Mouse (Mus musculus) gastrocnemius, postnatal 25 days (tissue): Measurements from ENCODE around the gene Tra2a. TPM values are rescaled to one million over a fixed set of nuclear protein-coding genes. Genes with fewer than 3 reads are reported as not detected.
"Not testable (repeated sequence)": the region's sequence is repeated elsewhere in the genome, so short reads cannot be mapped to it uniquely, and the experiment has no call there.

ENCODE experiments used
- DNase-seq: peaks from one replicate; pipeline ENCODE4 v3.0.0; 2022
- long read RNA-seq, 2 experiments: library from polyadenylated mRNA; stranded (forward); transcript quantifications; one replicate each; pipeline ENCODE4 v2.0.0; 2021
- total RNA-seq, 2 experiments: library from RNA; stranded (reverse); gene quantifications; 1 replicate in 1 of 2; 2 replicates in 1 of 2; pipeline ENCODE4 v1.2.3; 2021

The Tra2a gene
- 10 to 100 TPM; 15.8 to 18.6 TPM for total RNA-seq
- long read RNA-seq, experiment 1, partial matches to known transcripts, result 0 of 1 reads
- long read RNA-seq, experiment 1, other reads (novel, unspliced or antisense), result 1 of 1 reads
- long read RNA-seq, experiment 2, partial matches to known transcripts, result 2 of 2 reads
- long read RNA-seq, experiment 2, other reads (novel, unspliced or antisense), result 0 of 2 reads

DNA sequence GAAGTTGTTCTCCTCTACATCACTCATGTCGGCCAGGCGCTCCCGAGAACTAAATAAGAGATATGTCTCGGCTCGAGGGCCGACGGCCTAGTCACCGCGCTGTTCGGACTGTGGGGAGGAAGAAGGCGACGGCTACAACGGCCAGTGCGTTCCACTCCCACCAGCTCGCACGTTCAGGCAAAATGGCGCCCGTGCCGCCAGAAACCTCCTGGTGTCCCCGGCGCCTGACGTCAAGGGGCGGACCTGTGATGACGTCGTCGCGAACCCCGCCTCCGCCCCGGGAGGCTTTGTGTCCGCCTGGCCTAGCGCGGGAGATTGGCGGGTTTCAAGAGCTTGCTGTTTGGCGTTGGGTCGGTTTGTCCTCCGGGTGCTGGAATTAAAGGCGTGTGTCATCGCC, at the start of gene Tra2a:
Gene Tra2a (minus strand): TSS at position 187 of the 397 bp plus-strand sequence.
- peak; percentile 94 for DNase-seq

DNA sequence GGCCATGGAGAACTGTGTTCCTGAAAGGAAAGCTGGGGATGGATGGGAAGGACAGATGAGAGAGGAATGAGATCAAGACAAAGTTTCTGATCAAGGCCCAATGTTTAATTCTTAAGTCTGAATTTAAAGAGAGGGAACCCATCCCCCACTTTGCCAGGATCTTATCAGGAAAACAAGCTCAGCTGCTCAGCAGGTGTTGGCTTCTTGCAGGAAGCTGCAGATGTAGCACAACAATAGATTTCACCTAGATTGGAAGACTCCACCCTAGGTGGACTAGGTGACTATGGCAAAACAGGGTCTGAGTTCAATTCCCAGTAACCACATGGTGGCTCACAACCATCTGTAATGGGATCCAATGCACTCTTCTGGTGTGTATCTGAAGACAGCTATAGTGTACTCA, 34.5 kb upstream of the Tra2a start:
- DNase-seq, result no peak

DNA sequence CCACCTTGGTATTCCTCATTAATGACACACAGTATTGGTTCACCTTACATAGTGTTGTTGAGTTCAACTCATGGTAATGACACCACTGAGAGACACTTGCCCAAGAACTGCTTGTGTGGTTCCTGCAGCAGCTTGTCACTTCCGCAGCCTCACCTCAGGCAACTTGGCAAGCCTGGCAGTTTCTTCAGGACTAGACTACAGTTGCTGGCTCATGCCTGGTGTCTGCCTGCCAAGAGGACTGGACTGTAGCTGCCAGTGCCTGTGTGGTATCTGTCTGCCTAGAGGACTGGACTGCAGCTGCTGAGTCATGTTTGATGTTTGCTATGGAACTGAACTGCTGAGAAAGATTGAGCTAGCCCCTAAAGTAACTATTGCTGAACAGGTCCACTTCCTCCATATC, 18.3 kb upstream of the Tra2a start:
- peak; percentile 67 for DNase-seq

DNA sequence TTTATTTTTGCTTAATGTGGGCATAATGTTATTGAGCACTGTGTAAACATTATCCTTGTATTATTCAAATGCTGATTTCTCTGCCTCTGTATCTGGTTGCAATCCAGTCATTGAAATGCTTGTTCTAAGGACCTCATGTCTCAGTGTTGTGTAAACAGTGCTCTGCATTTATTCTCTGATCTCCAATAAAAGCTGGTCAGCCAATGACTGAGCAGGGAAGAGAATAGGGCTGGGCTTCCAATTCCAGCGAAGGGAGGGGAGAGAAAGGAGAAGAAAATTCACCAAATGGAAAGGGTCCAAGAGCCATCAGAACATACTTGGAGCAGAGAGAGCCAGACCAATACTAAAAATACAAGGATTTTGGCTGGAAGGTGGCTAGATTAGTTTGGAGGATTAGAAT, 17.1 kb upstream of the Tra2a start:
- no peak for DNase-seq

DNA sequence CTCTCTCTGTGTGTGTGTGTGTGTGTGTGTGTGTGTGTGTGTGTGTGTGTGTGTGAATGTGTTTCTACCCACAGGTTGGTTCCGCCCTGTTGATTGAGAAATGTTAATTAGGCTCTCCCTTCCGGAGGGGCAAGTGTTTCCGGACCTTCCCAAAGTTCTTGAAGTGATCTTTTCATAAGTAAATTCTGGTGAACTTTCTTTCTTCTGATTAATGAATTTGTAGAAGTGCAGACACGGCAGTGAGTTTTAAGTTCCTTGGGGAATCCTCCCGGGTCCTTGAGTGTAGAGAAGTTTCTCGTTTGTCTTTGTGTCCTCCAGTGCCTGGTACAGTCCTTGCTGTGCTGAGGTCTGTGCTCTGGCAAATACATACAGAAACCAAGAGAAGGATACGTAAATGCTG, 11.5 kb upstream of the Tra2a start:
- no peak for DNase-seq

DNA sequence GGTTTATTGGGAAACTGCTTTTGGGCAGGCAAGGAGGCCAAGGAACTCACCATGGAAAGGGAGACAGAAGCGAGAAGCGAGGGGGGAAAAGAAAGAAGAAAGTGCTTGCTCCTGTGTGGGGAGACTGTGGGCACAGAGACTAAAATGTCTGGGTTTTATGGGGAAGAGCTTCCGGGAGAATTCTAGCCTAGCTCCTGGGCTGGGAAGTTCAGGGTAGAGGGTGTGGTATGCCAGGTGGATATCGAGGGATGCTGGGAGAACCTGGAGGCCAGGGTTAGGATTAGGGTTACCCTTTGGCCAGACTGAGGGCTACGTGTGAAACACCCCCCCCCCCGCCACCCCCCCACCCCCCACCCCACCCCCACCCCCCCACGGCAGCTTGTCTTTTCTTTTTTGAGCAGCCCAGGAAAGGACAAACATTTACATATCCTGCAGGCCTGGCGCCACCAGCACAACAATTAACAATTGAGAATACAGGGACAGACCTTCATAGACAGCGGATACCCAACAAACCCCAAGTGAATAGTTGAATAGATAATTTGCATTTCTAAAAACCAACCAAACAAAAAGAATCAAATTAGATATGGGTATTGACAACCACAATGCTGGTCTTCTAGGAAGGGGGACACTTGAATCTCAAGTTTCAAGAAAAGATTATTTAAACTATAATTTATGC, 10.7 kb upstream of the Tra2a start:
- DNase-seq, result no peak

DNA sequence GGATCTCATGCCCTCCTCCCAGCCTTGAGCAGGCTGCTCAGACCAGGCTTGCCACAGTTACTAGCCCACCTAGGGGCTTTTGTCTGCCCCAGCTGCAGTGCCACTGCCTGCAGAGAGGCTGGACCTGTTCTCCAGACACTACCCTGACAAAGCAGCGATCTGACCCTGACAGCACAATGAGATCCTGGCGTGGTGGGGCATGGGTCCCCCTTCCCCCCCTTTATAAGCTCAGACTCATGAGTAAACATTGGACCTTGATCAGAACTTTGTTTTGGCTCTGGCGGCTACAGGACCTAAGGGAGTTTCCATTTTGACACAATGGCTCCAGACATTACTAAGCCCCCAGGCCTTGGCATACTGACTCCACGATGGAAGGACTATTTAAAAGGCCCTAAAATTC, 10.1 kb upstream of the Tra2a start:
- DNase-seq, result no peak

DNA sequence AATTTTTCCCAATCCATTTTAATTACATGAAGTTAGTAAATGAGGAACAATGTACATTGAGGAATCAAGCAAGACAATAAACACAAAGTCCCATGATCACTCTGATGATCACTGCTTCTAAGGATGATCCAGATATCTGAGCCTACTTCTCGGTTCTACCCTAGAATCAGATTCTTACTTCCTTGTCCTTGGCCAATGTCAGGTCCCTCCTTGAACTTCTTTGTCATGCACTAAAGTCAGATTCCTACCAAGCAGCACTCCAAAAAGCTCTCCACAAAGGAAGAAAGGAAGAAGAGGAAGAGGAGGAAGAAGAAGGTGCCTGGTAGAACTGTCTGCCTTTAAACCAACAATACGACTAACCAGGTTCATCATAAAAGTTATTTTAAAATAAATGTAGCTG, 9.0 kb upstream of the Tra2a start:
- no peak for DNase-seq

DNA sequence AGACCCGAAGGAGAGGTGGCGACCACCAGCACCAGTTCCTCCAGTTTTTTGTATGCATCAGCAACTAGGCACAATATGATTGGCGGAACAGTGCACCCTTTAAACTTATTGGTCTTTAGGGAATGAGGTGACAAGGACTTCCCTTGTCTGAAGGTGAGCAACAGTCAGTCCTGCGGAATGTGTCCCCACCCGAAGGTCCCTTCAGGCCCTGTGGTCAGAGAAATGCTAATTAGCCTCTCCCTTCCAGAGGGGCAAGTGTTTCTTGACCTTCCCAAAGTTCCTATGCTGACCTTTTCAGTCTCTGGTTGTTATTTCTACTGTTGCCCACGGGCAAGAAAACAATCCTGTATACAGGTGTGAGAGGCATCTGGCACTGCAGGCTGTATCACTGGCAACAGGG, 8.0 kb upstream of the Tra2a start:
- DNase-seq, result no peak

DNA sequence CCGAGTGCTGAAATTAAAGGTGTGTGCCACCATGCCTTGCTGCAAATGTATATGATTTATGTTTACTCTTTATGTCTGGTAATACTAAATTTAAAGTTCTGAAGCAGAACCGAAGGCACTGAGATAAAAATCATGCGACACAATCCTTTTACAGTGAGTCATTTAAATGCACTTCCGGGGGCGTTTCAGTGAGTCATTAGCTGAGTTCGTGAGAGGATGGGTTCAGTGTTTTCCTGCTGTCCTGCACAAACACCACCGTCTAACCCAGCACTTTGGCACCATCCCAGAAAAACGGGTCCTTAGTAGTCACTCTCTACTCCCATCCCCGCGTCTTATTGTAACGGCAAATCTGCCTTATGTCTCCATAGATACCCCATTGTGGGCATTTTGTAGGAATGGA, 6.1 kb upstream of the Tra2a start:
- no peak for DNase-seq

DNA sequence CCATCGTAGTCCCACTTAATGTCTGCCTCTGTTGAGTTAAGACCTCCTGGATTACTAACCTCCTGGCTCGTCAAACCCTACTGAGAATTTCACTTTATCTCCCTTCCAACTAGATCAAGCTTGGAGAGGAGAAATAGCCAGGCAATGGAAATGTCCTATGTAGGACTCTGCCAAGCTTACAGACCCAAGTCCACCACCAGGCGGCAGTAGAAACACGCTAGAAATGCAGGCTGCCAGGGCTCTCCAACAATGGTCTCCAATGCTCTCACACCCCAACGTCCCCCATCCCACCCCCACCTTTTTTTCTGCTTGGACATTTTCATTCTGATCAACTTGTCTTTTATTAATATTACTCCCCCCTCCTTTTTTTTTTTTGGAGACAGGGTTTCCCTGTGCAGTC, 5.4 kb upstream of the Tra2a start:
- DNase-seq, result peak; percentile 48

DNA sequence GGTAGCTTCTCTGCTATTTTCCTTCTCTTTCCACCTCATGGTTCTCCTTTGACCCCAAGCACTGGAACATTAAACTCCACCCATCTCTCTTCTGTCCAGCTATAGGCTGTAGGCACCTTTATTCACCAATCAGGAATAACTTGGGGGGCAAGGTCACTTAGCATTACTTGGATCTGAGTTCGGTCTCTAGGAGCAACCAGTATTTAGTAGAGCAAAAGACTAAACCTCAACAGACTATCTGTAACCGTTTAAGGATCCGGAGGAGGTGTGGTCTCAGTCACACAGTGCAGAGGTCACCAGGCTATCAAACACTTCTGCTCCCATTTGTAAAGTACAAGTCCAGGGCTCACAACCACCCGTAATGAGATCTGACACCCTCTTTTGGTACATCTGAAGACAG, 3.9 kb upstream of the Tra2a start:
- no peak for DNase-seq

DNA sequence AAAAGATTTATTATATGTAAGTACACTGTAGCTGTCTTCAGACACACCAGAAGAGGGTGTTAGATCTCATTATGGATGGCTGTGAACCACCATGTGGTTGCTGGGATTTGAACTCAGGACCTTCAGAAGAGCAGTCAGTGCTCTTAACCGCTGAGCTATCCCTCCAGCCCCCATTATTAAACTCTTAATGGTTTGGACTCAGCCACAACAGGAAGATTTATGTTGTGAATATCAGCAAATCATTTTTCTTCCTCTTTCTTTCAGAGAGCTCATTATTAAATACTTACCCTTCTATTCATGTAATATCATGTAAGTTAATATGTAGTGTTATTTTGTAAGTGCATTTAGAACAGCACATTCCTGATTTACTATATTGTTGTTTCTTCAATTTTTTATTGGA, 1.4 kb upstream of the Tra2a start:
- DNase-seq, result not testable (repeated sequence)

DNA sequence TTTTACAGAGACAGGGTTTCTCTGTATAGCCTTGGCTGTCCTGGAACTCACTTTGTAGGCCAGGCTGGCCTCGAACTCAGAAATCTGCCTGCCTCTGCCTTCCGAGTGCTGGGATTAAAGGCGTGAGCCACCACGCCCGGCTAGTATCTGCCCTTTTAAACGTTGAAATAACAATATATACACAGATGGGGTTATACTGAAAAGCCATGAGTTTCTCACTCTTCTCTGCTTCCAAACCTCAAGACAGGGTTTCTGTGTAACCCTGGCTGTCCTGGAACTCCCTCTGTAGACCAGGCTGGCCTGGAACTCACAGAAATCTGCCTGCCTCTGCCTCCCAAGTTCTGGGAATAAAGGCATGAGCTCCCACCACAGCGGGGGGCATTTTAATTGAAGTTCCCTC, 613 bp upstream of the Tra2a start:
- DNase-seq, result not testable (repeated sequence)

DNA sequence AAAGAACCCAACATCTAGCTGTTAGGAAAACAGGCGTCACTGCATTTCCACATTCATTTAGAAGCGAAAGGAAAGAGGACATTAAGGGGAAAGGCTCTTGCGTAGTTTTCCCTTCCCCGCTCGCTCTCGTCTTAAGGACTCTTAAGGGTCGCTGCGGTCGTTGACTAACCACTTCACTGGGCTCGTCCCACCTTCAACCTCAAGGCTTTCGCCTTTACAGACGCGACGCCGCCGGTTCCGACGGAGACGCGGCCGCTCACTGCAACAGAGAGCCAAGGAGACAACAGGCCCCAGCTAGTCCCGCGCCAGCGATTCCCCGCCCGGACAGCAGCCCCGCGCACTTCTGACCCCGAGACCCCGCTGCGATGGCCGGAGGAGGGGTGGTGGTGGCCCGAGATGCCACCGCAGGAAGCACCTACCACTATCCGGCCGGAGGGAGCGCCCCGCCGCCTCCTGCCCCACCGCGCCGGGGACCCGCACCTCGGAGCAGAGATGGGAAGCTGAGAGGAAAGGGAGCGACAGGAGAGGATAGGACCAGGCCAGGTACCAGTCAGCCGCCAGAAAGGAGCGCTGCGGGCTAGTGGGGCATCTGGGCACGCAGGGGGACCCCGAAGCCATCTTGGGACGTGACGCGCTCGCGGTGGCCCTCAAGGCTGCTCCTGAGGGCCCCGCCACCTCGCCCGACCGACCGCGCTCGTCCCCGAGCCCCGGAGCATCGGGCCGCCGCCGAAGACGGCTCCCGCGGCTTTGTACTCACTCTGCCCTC, 569 bp downstream of the Tra2a start:
- DNase-seq, result no peak

DNA sequence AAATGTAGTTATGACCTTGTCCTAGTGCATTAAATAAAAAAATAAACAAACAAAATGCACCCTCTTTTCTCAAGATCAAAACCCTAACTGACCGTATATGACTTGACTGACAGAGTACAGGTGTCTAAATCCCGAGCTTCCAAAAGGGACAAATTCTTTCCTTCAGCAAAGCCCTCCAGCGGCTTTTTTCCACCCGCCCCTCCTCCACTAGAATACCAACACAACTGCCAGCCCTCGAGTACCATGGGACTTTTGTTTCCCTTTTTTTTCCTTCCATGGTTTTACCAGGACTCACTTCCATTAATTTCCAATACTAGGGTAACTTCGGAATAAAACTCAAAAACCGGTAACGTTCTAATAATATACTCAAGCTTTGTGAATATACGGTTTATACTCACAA, 1.4 kb downstream of the Tra2a start:
- DNase-seq, result peak; percentile 10

DNA sequence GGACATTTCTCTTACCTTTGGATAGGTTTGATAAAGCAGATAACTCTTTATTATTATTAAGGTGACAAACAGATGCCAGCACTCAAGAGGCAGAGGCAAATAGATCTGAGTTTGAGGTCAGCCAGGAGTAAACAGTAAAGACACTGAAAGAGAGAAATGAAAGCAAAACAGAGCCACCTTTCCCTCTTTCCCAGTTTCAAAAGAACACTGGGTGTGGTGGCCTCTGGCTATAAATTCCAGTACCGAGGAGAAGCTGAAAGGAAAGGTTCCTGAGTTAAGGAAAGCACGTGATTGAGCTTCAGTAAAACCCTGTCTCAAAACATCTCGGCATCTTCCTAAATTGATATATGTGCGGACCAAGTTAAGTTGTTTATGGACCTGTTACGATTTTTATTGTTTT, 4.1 kb downstream of the Tra2a start:
- DNase-seq, result no peak

DNA sequence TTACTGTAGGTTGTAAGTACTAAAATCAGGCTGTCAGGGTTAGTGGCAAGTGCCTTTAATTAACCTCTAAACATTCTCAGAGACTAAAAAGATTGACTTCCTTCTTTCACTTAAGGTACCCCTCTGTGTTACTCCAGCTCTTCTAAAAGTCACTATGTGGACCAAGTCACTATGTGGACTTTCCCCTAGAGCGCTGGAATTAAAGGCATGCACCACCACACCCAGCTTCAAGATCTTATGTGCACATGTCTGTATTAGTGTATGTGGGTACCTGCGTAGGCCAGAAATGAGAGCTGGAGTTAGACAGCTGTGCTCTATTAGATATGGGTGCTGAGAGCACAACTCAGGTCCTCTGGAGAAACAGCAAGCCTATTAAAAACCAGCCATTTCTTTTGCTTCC, 6.0 kb downstream of the Tra2a start:
- no peak for DNase-seq

DNA sequence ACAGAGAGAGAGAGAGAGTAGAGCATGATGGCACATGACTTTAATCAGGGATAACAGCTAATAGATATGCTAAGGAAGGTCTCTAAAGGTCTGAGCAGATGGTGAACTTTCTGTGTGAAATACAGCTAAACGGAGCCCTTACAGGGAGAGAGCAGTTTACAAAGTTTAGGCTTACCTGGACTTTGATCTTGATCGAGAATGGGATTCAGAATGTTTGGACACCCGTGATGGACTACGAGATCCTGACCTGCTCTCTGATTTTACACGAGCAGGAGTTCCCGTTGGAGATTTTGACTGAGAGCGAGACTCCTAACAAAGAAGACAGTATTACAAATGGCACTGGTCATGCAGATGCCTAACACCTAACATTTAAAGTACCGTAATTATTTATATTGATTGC, 11.6 kb downstream of the Tra2a start:
- no peak for DNase-seq

DNA sequence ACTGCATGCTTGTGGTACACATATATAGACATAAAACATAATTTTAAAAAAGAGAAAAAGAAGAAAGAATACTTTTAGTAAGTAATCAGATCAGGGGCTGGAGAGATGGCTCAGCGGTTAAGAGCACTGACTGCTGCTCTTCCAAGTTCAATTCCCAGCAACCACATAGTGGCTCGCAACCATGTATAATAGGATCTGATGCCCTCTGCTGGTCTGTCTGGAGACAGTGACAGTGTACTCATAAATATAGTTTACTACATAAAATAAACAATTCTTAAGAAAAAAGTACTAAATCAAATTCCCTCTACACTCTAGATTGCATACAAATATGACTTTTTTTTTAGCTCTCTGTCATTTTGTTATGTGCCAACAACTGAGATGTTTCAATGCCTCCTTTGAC, 12.6 kb downstream of the Tra2a start:
- DNase-seq, result no peak

DNA sequence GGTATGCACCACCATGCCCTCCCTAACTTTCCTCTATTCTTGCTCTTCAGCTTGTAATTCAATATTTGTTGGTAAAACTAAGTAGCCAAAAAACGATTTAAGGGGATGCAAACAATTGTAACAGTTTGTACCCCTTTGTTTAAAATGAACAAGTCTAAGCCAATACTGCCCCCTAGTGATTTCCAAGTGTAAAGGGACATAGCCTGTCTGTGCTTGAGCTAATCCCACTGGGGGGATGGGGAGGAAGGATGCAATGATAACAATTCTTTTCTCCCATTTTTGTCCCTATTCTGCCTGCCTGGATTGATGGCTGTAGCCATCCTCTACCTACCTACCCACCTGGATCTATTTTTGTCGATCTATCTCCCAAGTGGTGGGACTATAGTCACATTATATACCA, 16.6 kb downstream of the Tra2a start:
- no peak for DNase-seq

DNA sequence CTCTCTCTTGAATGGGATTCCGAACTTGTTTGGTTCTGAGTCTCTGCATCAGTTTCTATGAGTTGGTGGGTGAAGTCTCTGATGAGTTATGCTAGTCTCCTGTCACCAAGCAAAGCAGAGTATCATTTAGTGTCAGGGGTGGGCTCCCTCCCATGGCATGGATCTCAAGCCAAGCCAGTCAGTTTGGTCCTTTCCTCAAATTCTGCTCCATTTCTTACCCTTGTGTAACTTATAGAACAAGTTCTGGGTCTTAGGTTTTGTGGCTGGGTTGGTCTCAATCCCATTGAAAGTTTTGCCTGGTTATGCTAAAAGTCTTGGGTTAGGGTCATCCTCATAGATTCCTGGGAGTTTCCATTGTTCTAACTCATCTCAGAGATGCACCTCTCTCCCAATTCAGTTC, 21.5 kb downstream of the Tra2a start:
- DNase-seq, result no peak

DNA sequence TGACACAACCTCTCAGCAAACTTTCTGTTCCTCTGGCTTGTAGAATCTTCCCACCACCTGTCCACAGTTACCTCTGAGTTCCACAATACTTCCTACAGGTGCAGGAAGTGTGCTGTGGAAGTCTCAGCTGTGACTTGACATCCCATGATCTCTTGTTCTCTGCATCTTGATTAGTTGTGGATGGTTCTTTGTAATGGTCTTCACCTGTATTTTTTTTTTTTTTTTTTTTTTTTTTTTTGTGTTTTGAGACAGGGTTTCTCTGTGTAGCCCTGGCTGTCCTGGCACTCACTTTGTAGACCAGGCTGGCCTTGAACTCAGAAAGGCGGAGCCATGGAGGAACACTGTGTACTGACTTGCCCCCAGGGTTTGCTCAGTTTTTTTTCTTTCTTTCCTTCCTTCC, 22.3 kb downstream of the Tra2a start:
- DNase-seq, result no peak

DNA sequence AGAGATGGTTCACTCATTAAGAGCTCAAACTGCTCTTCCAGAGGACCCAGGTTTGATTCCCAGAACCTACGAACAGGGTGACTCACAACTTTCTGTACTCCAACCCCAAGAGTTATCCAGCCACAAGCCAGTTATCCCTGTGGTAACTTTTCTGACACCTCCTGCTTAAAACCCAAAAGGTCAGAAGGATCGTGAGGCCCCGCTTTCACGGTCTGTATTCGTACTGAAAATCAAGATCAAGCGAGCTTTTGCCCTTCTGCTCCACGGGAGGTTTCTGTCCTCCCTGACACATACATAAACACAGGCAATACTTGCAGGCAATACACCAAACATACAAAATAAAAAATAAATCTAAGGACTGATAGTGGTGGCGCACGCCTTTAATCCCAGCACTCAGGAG, 27.5 kb downstream of the Tra2a start:
- peak; percentile 97 for DNase-seq
